Comparison of ENCODE assay signal across 8 mouse cellular contexts in genomic region chr13:43230238-43230637, GRCm38 (mm10). TPM values are rescaled to one million over a fixed set of nuclear protein-coding genes. Genes with fewer than 3 reads are reported as not detected.
DNase-seq lines count a peak whose midpoint lies in the region; ATAC-seq lines count a peak whose summit lies in the region.

No protein-coding gene starts in this region.

- no peak overlapping the region for H3K4me2 ChIP-seq in forebrain, embryonic 15.5 days (replicated peaks)
- no peak overlapping the region for H3K4me2 ChIP-seq in forebrain, embryonic 12.5 days

- WGBS in forebrain, embryonic 15.5 days: 60% methylated on average over 6 of the region's 6 CpGs
- WGBS in forebrain, embryonic 12.5 days: 80% methylated on average over 6 of the region's 6 CpGs
- 82% methylated on average over 6 of the region's 6 CpGs for WGBS in limb, embryonic 10.5 days

- H3K27me3 ChIP-seq in forebrain, embryonic 15.5 days: no peaks in the 10 kb centered on the region
- no peaks in the 10 kb centered on the region for H3K27me3 ChIP-seq in forebrain, embryonic 12.5 days
- no peaks in the 10 kb centered on the region for H3K27me3 ChIP-seq in limb, embryonic 10.5 days (ENCODE audit: low read depth, poor library complexity, severe bottlenecking)

- peak; percentile 53; the same call in 1 of the 2 replicates for ATAC-seq in forebrain, embryonic 15.5 days (replicated peaks)
- no peak for ATAC-seq in forebrain, embryonic 12.5 days (ENCODE audit: low FRiP score)
- no peak for ATAC-seq in megakaryocyte progenitor cell, adult 5-6 weeks (replicated peaks; ENCODE audit: poor library complexity)

- no peaks in the 10 kb centered on the region for H3K9me3 ChIP-seq in forebrain, embryonic 15.5 days
- H3K9me3 ChIP-seq in forebrain, embryonic 12.5 days: peaks cover under 1% of the 10 kb centered on the region; the same call in 1 of the 2 replicates
- no peaks in the 10 kb centered on the region for H3K9me3 ChIP-seq in limb, embryonic 10.5 days (replicated peaks)

- peak overlapping the region; percentile 67 for H3K27ac ChIP-seq in forebrain, embryonic 15.5 days (replicated peaks)
- no peak overlapping the region for H3K27ac ChIP-seq in forebrain, embryonic 12.5 days
- H3K27ac ChIP-seq in limb, embryonic 10.5 days: peak overlapping the region; percentile 46; the same call in 1 of the 2 replicates

- peak; percentile 11 for DNase-seq in testis, postnatal 14 days (ENCODE audit: low spot score)
- no peak for DNase-seq in testis, postnatal 10 days (ENCODE audit: low spot score)
- no peak for DNase-seq in limb, embryonic 10.5 days (ENCODE audit: low spot score)
- no peak for DNase-seq in urinary bladder, adult 2 months (ENCODE audit: low spot score)
- no peak for DNase-seq in ovary, adult 18-20 months (ENCODE audit: low spot score)

- no peak overlapping the region for H3K4me3 ChIP-seq in forebrain, embryonic 15.5 days
- H3K4me3 ChIP-seq in forebrain, embryonic 12.5 days (replicated peaks): no peak overlapping the region
- H3K4me3 ChIP-seq in limb, embryonic 10.5 days: no peak overlapping the region

- no peaks in the 10 kb centered on the region for H3K36me3 ChIP-seq in forebrain, embryonic 15.5 days
- H3K36me3 ChIP-seq in forebrain, embryonic 12.5 days (replicated peaks): no peaks in the 10 kb centered on the region
- H3K36me3 ChIP-seq in limb, embryonic 10.5 days: no peaks in the 10 kb centered on the region

- no peak overlapping the region for H3K9ac ChIP-seq in forebrain, embryonic 15.5 days (replicated peaks)
- no peak overlapping the region for H3K9ac ChIP-seq in forebrain, embryonic 12.5 days

- peaks cover 22% of the 10 kb centered on the region for H3K4me1 ChIP-seq in forebrain, embryonic 15.5 days
- H3K4me1 ChIP-seq in forebrain, embryonic 12.5 days: peaks cover 7% of the 10 kb centered on the region
- peaks cover 50% of the 10 kb centered on the region for H3K4me1 ChIP-seq in limb, embryonic 10.5 days

RNA-seq across cellular contexts. Expression of gene Tbc1d7, which starts 58.9 kb away (rescaled TPM):
- polyA plus RNA-seq in forebrain, embryonic 15.5 days (2015; fragmentation: Nextera tagmentation; extraction: Ambion mirVana): 79.1 and 79.9 TPM in 2 replicates
- polyA plus RNA-seq in forebrain, embryonic 12.5 days (2016; fragmentation: Nextera tagmentation; extraction: Ambion mirVana): 74.0 and 75.4 TPM in 2 replicates
- 63.5 and 67.6 TPM in 2 replicates for polyA plus RNA-seq in limb, embryonic 10.5 days (2016; fragmentation: Nextera tagmentation; extraction: Ambion mirVana)
- polyA plus RNA-seq in urinary bladder, adult 2 months (2012; rRNA removed): 23.7 and 25.1 TPM in 2 replicates
- total RNA-seq in megakaryocyte progenitor cell, adult 5-6 weeks (2015): 22.8 and 28.9 TPM in 2 replicates
- 6.5 and 6.6 TPM in 2 replicates for total RNA-seq in megakaryocyte progenitor cell, adult 5-6 weeks (2017)
